Mouse (Mus musculus) heart, embryonic 16.5 days (tissue): ENCODE results near the gene Trim56. TPM values are rescaled to one million over a fixed set of nuclear protein-coding genes. Genes with fewer than 3 reads are reported as not detected.
A peak's percentile ranks its signal among the peaks of the same experiment; 100 is the strongest.

Source experiments
- ATAC-seq: fragments of 200-750 bp; cut with Nextera tagmentation; replicated peaks from 2 replicates; pipeline ENCODE4 v1.8.0; 2017; ENCODE audit warnings: moderate number of reproducible peaks; ENCODE audit not compliant: insufficient read depth, low FRiP score; ENCODE audit errors: extremely low read depth
- H3K27ac ChIP-seq: fragments of 300-500 bp; sonication (generic); 2 replicates; pipeline ENCODE4 v1.5.1; 2014; ENCODE audit warnings: mild to moderate bottlenecking, low read length, control low read depth, moderate library complexity
- H3K27me3 ChIP-seq: fragments of 300-500 bp; sonication (generic); 2 replicates; pipeline ENCODE4 v1.6.1; 2014; ENCODE audit warnings: low read length, mixed read lengths; ENCODE audit not compliant: control insufficient read depth, insufficient read depth
- H3K36me3 ChIP-seq: fragments of 300-500 bp; sonication (generic); 2 replicates; pipeline ENCODE4 v1.6.1; 2014; ENCODE audit not compliant: control insufficient read depth, insufficient read depth
- H3K4me1 ChIP-seq: fragments of 300-500 bp; sonication (generic); 2 replicates; pipeline ENCODE4 v1.6.1; 2014; ENCODE audit warnings: low read length, mixed read lengths; ENCODE audit not compliant: control insufficient read depth, insufficient read depth
- H3K4me2 ChIP-seq: fragments of 300-500 bp; sonication (generic); 2 replicates; pipeline ENCODE4 v1.6.1; 2014; ENCODE audit warnings: low read depth, mild to moderate bottlenecking, control low read depth, low read length
- H3K4me3 ChIP-seq: fragments of 300-500 bp; sonication (generic); 2 replicates; pipeline ENCODE4 v1.5.1; 2014; ENCODE audit warnings: mild to moderate bottlenecking, control low read depth, low read length
- H3K9ac ChIP-seq: fragments of 300-500 bp; sonication (generic); 2 replicates; pipeline ENCODE4 v1.6.1; 2014; ENCODE audit warnings: low read length, control low read depth
- H3K9me3 ChIP-seq: fragments of 300-500 bp; sonication (generic); replicated peaks from 2 replicates; pipeline ENCODE4 v1.6.1; 2016; ENCODE audit warnings: low read length; ENCODE audit not compliant: control insufficient read depth
- WGBS: fragments of 180-500 bp; shearing (Covaris S2); extraction: QIAGEN DNeasy Blood & Tissue Kit; methylation state at CpG from one replicate; pipeline ENCODE4 v1.1.7; 2014; 5-methylcytosine and 5-hydroxymethylcytosine counted together
- polyA plus RNA-seq: library from polyadenylated mRNA; unstranded; fragments of >200 nt; fragmentation: Nextera tagmentation; extraction: Ambion mirVana; gene quantifications from 2 replicates; pipeline ENCODE4 v1.2.1, GENCODE M21; 2015

Trim56 gene
- polyA plus RNA-seq, 1 experiment from 2014 or later: 7.2 TPM

- peak; percentile 75; the same call in 1 of the 2 replicates for ATAC-seq
Measured at GRCm38 (mm10) chr5:137061809-137062481, 54.1 kb downstream of the Trim56 start.

More at GRCm38 (mm10) chr5:137061809-137062481, 54.1 kb downstream of the Trim56 start:
- no peaks in the 10 kb centered on the region for H3K4me1 ChIP-seq
- H3K9ac ChIP-seq: no peak overlapping the region
- H3K27me3 ChIP-seq: no peaks in the 10 kb centered on the region
- 16% methylated on average over 10 of the region's 12 CpGs for WGBS
- 0 out of 2 replicates have a peak, but pooled peaks cover 4% of the 10 kb centered on the region for H3K36me3 ChIP-seq
- H3K27ac ChIP-seq: no peak overlapping the region
- no peaks in the 10 kb centered on the region for H3K9me3 ChIP-seq
- no peak overlapping the region for H3K4me3 ChIP-seq
- no peak overlapping the region for H3K4me2 ChIP-seq

Other genes starting within 250 kb of the Trim56 start
- gene Col26a1, start 233.0 kb downstream of the Trim56 start, polyA plus RNA-seq: 9.0 and 10.0 TPM in 2 replicates
- gene Ift22, start 208.1 kb downstream of the Trim56 start, polyA plus RNA-seq: 35.9 and 41.4 TPM in 2 replicates
- 214 and 233 TPM in 2 replicates for gene Fis1, start 162.9 kb downstream of the Trim56 start, polyA plus RNA-seq
- 6.7 and 7.1 TPM in 2 replicates for gene Cldn15, start 149.6 kb downstream of the Trim56 start, polyA plus RNA-seq
- gene Plod3, start 129.2 kb downstream of the Trim56 start, polyA plus RNA-seq: 42.2 and 46.2 TPM in 2 replicates
- gene Znhit1, start 128.2 kb downstream of the Trim56 start, polyA plus RNA-seq: 74.4 and 80.5 TPM in 2 replicates
- 0.09 TPM in 1 of 2 replicates, not detected in the other for gene Vgf, start 89.8 kb downstream of the Trim56 start, polyA plus RNA-seq
- 133 and 148 TPM in 2 replicates for gene Ap1s1, start 70.1 kb downstream of the Trim56 start, polyA plus RNA-seq
- 1.1 and 1.3 TPM in 2 replicates for gene Serpine1, start 43.9 kb downstream of the Trim56 start, polyA plus RNA-seq
- gene Muc3, start 33.1 kb upstream of the Trim56 start, polyA plus RNA-seq: 3.5 TPM in 1 of 2 replicates, not detected in the other
- 0.26 and 0.27 TPM in 2 replicates for gene Muc3a, start 96.2 kb upstream of the Trim56 start, polyA plus RNA-seq
- gene Ache, start 171.3 kb upstream of the Trim56 start, polyA plus RNA-seq: 10.6 and 16.7 TPM in 2 replicates
- 8.5 TPM in 2 replicates for gene Ufsp1, start 178.4 kb upstream of the Trim56 start, polyA plus RNA-seq
- gene Srrt, start 191.5 kb upstream of the Trim56 start, polyA plus RNA-seq: 94.5 and 97.0 TPM in 2 replicates
- 43.1 and 49.7 TPM in 2 replicates for gene Trip6, start 198.2 kb upstream of the Trim56 start, polyA plus RNA-seq
- 7.7 and 8.5 TPM in 2 replicates for gene Slc12a9, start 217.4 kb upstream of the Trim56 start, polyA plus RNA-seq
- 32.1 and 36.4 TPM in 2 replicates for gene Ephb4, start 233.9 kb upstream of the Trim56 start, polyA plus RNA-seq